Mouse (Mus musculus): ENCODE data around the gene 9530003J23Rik. TPM values are rescaled to one million over a fixed set of nuclear protein-coding genes. Genes with fewer than 3 reads are reported as not detected.

9530003J23Rik gene
- polyA plus RNA-seq, 1 experiment from 2014 or later, result not detected

DNA sequence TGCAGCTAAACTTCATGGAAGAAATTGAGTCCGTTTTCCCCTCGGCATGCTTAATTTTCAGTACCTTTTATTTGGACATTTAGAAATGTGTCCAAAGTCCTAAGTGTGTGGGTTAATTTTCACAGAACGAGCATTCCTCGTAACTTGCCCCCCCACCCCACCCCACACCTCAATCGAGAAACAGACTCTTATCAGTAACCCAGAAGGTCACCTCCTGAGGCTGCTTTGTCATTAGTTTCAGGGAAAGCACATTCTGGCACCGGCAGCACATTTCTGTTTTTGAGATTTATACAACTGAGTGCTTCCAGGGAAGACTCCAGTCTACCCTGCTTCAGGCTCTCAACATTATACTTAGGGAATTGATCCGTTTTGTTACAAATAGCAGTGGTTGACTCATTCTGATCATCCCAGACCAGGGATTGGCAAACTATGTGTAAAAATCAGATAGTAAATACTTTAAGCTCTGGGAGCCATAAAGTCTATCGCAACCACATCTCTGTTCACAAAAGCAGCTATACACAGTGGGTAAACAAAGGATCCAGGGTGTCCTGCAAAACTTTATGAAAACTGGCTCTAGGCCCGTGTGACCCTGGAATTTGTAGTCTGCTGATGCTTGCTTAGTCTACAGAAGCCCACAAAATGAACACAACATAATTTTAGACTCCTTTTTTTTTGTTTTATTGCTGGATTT, 53.0 kb downstream of the 9530003J23Rik start:
- DNase-seq (ENCODE audit: low spot score), result no peak
- Histone ChIP-seq H3K36me3 (ENCODE audit: control insufficient read depth, insufficient read depth, low read length) (no peaks in the 10 kb centered on the region), H3K4me2 (replicated peaks; ENCODE audit: low read depth) (no peak overlapping the region), H3K27me3 (ENCODE audit: control insufficient read depth, insufficient read depth, low read length) (no peaks in the 10 kb centered on the region), H3K9me3 (ENCODE audit: control insufficient read depth, low read length) (no peaks in the 10 kb centered on the region), H3K4me3 (ENCODE audit: low read depth, low read length) (no peak overlapping the region), H3K9ac (ENCODE audit: low read length) (no peak overlapping the region), H3K4me1 (replicated peaks; ENCODE audit: control insufficient read depth, insufficient read depth) (no peaks in the 10 kb centered on the region), H3K27ac (replicated peaks) (no peak overlapping the region)
- TF ChIP-seq EP300 (optimal IDR thresholded peaks at IDR 0.05) (no peak), CTCF (IDR thresholded peaks at IDR 0.05; ENCODE audit: low read depth) (no peak)
- ATAC-seq (ENCODE audit: low FRiP score, low TSS enrichment), result no peak
- WGBS, result 35% methylated on average over 9 of the region's 9 CpGs

Other genes starting within 250 kb of the 9530003J23Rik start
- not detected in 2 replicates for gene Lrrc10, start 193.4 kb downstream of the 9530003J23Rik start, polyA plus RNA-seq (2015; fragmentation: Nextera tagmentation; extraction: Ambion mirVana)
- gene Cct2, start 174.9 kb downstream of the 9530003J23Rik start, polyA plus RNA-seq (2015; fragmentation: Nextera tagmentation; extraction: Ambion mirVana), result 119 and 122 TPM in 2 replicates
- 11.6 and 11.9 TPM in 2 replicates for gene Frs2, start 90.2 kb downstream of the 9530003J23Rik start, polyA plus RNA-seq (2015; fragmentation: Nextera tagmentation; extraction: Ambion mirVana)
- gene Yeats4, start 14.2 kb downstream of the 9530003J23Rik start, polyA plus RNA-seq (2015; fragmentation: Nextera tagmentation; extraction: Ambion mirVana), result 36.9 and 38.2 TPM in 2 replicates
- 48.9 and 54.0 TPM in 2 replicates for gene Lyz2, start 43.6 kb upstream of the 9530003J23Rik start, polyA plus RNA-seq (2015; fragmentation: Nextera tagmentation; extraction: Ambion mirVana)
- 0.10 and 0.29 TPM in 2 replicates for gene Lyz1, start 54.2 kb upstream of the 9530003J23Rik start, polyA plus RNA-seq (2015; fragmentation: Nextera tagmentation; extraction: Ambion mirVana)
- 52.5 and 53.6 TPM in 2 replicates for gene Cpsf6, start 141.3 kb upstream of the 9530003J23Rik start, polyA plus RNA-seq (2015; fragmentation: Nextera tagmentation; extraction: Ambion mirVana)

Data from stomach, postnatal 0 days (tissue).